Mouse (Mus musculus) small intestine, adult 2 months (tissue): Measurements from ENCODE around the gene Rbm42.

ENCODE experiments used
- CTCF ChIP-seq: fragments of 200-500 bp; IDR thresholded peaks from 2 replicates; pipeline ENCODE4 v1.5.1; 2012; ENCODE audit warnings: low read depth, mild to moderate bottlenecking, control low read depth, inconsistent platforms, low read length, moderate library complexity, mixed read lengths; ENCODE audit not compliant: insufficient replicate concordance, insufficient read length; ENCODE audit errors: extremely low read depth
- POLR2A ChIP-seq: fragments of 200-500 bp; IDR thresholded peaks from 2 replicates; pipeline ENCODE4 v1.6.1; 2012; ENCODE audit warnings: low read depth, mild to moderate bottlenecking, control low read depth, inconsistent platforms, low read length, moderate library complexity

DNA sequence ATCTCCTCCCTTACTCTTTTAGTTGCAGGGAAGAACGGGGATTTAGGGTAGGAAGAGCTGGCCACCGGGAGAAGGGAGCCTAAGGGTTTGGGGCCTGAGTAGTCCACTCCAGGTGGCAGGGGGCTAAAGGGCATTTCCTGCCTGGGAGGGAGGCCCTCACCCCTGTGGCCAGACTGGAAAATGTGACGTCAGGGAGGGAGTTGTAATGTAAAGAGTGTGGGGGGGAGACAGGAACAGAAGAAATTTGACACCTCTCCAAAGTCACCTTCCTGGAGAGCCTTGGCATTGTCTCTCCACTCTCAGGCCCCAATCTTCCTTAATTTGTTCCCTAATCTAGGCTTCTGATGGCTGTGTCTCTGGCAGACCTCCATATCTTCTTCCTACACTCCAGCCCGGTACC lies 11.0 kb downstream of the Rbm42 start:
- TF ChIP-seq CTCF (no peak), POLR2A (no peak)
